Mouse (Mus musculus) limb, embryonic 12.5 days (tissue): ENCODE measurements around the gene Sox5. TPM values are rescaled to one million over a fixed set of nuclear protein-coding genes. Genes with fewer than 3 reads are reported as not detected.

Source experiments
- ATAC-seq: fragments of 200-750 bp; cut with Nextera tagmentation; 2 replicates; pipeline ENCODE4 v1.8.0; 2017; ENCODE audit warnings: low read depth, moderate TSS enrichment; ENCODE audit not compliant: insufficient number of reproducible peaks, insufficient read depth, low FRiP score, low TSS enrichment
- H3K27ac ChIP-seq: fragments of 300-500 bp; sonication (generic); 2 replicates; pipeline ENCODE4 v1.5.1; 2016; ENCODE audit warnings: mild to moderate bottlenecking, moderate library complexity
- H3K27me3 ChIP-seq: fragments of 300-500 bp; sonication (generic); 2 replicates; pipeline ENCODE4 v1.6.1; 2016; ENCODE audit warnings: mild to moderate bottlenecking, moderate library complexity
- H3K36me3 ChIP-seq: fragments of 300-500 bp; sonication (generic); 2 replicates; pipeline ENCODE4 v1.6.1; 2016; ENCODE audit warnings: mild to moderate bottlenecking, moderate library complexity
- H3K4me1 ChIP-seq: fragments of 300-500 bp; sonication (generic); replicated peaks from 2 replicates; pipeline ENCODE4 v1.6.1; 2016
- H3K4me2 ChIP-seq: fragments of 300-500 bp; sonication (generic); 2 replicates; pipeline ENCODE4 v1.6.1; 2016; ENCODE audit warnings: mild to moderate bottlenecking, moderate library complexity
- H3K4me3 ChIP-seq: fragments of 300-500 bp; sonication (generic); replicated peaks from 2 replicates; pipeline ENCODE4 v1.5.1; 2016; ENCODE audit warnings: mild to moderate bottlenecking
- H3K9ac ChIP-seq: fragments of 300-500 bp; sonication (generic); replicated peaks from 2 replicates; pipeline ENCODE4 v1.6.1; 2016; ENCODE audit warnings: mild to moderate bottlenecking, moderate library complexity
- H3K9me3 ChIP-seq: fragments of 300-500 bp; sonication (generic); 2 replicates; pipeline ENCODE4 v1.6.1; 2016; ENCODE audit warnings: mild to moderate bottlenecking, moderate library complexity
- WGBS: fragments of 180-500 bp; shearing (Covaris S2); methylation state at CpG from one replicate; pipeline ENCODE4 v1.1.7; 2016; 5-methylcytosine and 5-hydroxymethylcytosine counted together
- polyA plus RNA-seq: library from polyadenylated mRNA; unstranded; fragments of >200 nt; fragmentation: Nextera tagmentation; extraction: Ambion mirVana; gene quantifications from 2 replicates; pipeline ENCODE4 v1.2.1, GENCODE M21; 2016

The Sox5 gene
- polyA plus RNA-seq, 1 experiment from 2014 or later, result 96.1 TPM

DNA sequence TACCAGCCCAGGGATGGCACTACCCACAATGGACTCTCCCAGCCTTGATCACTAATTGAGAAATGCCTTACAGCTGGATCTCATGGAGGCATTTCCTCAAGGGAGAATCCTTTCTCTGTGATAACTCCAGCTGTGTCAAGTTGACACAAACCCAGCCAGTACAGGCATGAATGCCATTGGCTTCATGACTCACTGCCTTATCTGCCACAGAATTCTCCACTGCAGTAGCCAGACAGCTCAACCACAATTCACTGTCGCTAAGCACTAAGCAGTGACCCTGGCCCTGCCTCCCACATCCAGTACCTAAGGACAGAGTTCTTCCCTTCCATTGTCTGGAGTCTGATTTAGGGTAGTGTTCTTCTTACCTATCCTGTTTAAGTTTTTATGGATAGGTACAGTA lies 65.4 kb downstream of the Sox5 start:
- no peak overlapping the region for H3K4me2 ChIP-seq
- H3K27me3 ChIP-seq, result no peaks in the 10 kb centered on the region
- no peak overlapping the region for H3K9ac ChIP-seq
- no peaks in the 10 kb centered on the region for H3K9me3 ChIP-seq
- ATAC-seq, result no peak
- H3K27ac ChIP-seq, result no peak overlapping the region
- 82% methylated on average over 1 of the region's 1 CpGs for WGBS
- no peak overlapping the region for H3K4me3 ChIP-seq
- H3K36me3 ChIP-seq, result no peaks in the 10 kb centered on the region
- 0 out of 2 replicates have a peak, but pooled peaks cover 5% of the 10 kb centered on the region for H3K4me1 ChIP-seq

DNA sequence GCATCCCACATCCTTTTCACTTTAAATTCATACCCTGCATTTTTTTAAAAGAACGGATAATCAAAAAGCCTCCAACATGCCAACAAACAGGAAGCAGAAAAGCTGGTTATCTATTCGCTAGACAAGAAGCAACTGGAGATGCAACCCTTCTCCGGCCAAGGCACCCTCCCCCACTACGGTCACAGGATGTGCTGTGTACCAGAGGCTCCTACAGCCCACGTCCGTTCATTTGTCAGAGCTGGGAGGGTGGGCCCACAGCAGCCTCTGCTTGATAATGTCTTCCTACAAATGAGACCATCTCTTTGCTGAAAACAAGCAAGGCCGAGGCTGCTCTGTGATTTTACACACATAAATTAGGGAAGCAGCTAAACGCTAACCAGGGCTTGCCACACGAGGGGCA lies 69.9 kb downstream of the Sox5 start:
- Histone ChIP-seq H3K27me3 (no peaks in the 10 kb centered on the region), H3K4me2 (no peak overlapping the region), H3K4me1 (0 out of 2 replicates have a peak, but pooled peaks cover 5% of the 10 kb centered on the region), H3K4me3 (no peak overlapping the region), H3K9me3 (no peaks in the 10 kb centered on the region), H3K27ac (no peak overlapping the region), H3K36me3 (no peaks in the 10 kb centered on the region), H3K9ac (no peak overlapping the region)
- no peak for ATAC-seq
- 47% methylated on average over 9 of the region's 9 CpGs for WGBS

DNA sequence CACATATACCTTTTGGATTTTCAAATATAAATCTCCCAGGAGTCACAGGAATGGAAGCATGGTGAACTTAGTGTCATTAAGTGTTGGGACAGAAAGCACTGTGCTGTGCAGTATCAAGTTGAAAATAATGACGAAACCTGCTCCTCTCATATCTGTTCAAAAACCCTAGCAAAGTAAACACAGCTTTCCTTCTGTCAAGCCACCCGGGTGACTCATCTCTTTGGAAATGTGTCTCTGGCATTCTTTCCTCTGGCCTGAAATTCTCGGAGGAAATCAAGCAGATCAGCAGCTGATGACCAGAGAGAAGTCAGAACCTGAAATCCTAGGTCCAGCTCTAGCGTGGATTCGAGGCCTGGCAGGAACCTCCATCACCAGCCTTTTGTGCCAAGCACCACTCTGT lies 71.0 kb downstream of the Sox5 start:
- Histone ChIP-seq H3K4me3 (no peak overlapping the region), H3K27me3 (no peaks in the 10 kb centered on the region), H3K36me3 (no peaks in the 10 kb centered on the region), H3K9me3 (no peaks in the 10 kb centered on the region), H3K4me1 (0 out of 2 replicates have a peak, but pooled peaks cover 5% of the 10 kb centered on the region), H3K9ac (no peak overlapping the region), H3K27ac (no peak overlapping the region), H3K4me2 (no peak overlapping the region)
- 80% methylated on average over 5 of the region's 5 CpGs for WGBS
- ATAC-seq, result no peak

DNA sequence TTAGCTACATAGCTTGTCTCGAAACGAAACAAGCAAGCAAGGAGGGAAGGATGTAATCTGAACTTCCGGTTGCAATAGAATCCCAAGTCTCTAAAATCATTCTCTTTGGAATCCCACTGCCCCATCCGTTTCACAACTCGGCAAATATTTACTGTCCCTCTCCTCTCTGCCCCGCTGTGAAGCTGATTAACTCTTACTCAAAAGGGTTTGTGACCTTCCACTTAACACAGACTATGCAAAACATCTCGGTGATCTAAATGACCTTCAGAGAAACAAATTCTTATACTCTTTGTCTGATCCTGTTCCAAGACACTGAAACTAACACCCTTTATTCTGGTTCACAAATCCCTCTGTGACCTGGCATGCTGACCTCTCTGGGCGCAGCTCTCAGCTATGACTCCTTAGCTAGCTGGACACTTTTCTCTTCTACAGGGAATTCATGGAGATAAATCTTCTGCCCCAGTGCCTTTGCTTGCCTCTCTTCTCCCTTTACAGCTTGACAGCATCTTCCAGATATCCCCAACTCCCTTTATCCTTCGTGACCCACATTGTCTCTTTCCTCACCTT lies 72.1 kb downstream of the Sox5 start:
- 0 out of 2 replicates have a peak, but pooled peaks cover 5% of the 10 kb centered on the region for H3K4me1 ChIP-seq
- ATAC-seq, result no peak
- WGBS, result 75% methylated on average over 9 of the region's 9 CpGs

DNA sequence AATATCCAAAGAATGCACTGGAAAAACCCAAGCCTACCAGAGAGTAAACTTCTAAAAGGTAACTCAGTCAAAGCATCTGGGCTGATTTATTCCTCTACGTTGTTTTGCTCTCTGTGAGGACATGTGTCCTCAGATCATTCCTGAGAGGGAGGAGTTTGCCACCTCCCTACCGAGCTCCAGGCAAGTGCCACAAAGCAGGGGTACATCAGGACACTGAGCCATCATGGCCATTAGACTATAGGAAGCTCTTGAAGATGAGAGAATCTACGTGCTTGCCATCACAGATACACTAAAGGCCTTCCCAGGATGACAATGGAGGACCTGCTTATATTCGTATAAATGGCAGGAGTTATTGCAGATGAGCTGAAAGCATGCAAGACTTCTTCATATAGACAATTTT lies 73.4 kb downstream of the Sox5 start:
- Histone ChIP-seq H3K27ac (no peak overlapping the region), H3K36me3 (no peaks in the 10 kb centered on the region), H3K4me1 (0 out of 2 replicates have a peak, but pooled peaks cover 5% of the 10 kb centered on the region), H3K4me2 (no peak overlapping the region), H3K9ac (no peak overlapping the region), H3K27me3 (no peaks in the 10 kb centered on the region), H3K9me3 (peaks cover 7% of the 10 kb centered on the region; the same call in 1 of the 2 replicates), H3K4me3 (no peak overlapping the region)
- 72% methylated on average over 4 of the region's 4 CpGs for WGBS
- ATAC-seq, result no peak

More for the DNA sequence above, 72.1 kb downstream of the Sox5 start:
- Histone ChIP-seq H3K27ac (no peak overlapping the region), H3K4me2 (no peak overlapping the region), H3K4me3 (no peak overlapping the region), H3K36me3 (no peaks in the 10 kb centered on the region), H3K9ac (no peak overlapping the region), H3K9me3 (no peaks in the 10 kb centered on the region), H3K27me3 (no peaks in the 10 kb centered on the region)

DNA sequence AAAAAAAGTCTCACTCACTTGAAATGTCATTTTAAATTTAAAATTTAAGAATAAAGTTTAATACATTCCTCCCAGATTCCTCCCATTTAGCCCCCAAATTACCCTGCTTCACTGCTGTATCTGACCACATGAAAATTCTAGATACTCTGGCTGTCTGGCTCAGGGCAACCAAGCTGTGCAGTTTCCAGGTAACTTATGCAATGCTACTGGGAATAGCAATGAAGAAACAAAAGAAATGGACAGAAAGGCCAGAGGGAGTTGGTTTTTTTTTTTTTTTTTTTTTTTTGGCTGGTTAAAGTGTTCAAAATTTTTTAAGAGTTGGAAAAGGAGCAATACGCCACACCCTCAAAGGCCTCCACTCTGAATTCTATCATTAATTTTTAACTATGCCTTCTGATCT lies 73.8 kb downstream of the Sox5 start:
- H3K4me1 ChIP-seq, result 0 out of 2 replicates have a peak, but pooled peaks cover 5% of the 10 kb centered on the region
- WGBS, result 89% methylated on average over 1 of the region's 1 CpGs
- no peak overlapping the region for H3K4me2 ChIP-seq
- no peaks in the 10 kb centered on the region for H3K36me3 ChIP-seq
- no peak for ATAC-seq
- peaks cover 7% of the 10 kb centered on the region; the same call in 1 of the 2 replicates for H3K9me3 ChIP-seq
- no peak overlapping the region for H3K27ac ChIP-seq
- H3K4me3 ChIP-seq, result no peak overlapping the region
- no peaks in the 10 kb centered on the region for H3K27me3 ChIP-seq
- H3K9ac ChIP-seq, result no peak overlapping the region

DNA sequence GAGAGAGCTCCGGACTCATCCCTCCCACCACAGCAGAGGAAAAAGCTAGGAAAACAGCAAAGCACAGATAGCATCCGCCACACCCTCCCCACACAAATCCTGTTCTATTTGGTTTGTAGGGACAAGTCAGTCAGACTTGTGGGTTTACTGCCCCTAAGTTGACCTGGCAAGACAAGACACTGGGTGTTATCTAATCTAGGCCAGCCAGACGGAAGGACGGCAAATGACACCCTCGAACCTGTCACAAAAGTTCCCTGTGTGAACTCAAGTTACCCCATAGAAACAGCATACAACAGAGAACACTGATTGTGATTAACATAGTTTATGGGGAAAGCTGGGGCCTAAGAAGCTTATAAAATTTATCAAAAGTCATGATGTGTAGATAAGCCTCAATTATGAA lies 76.8 kb downstream of the Sox5 start:
- Histone ChIP-seq H3K9me3 (peaks cover 7% of the 10 kb centered on the region; the same call in 1 of the 2 replicates), H3K36me3 (no peaks in the 10 kb centered on the region), H3K27me3 (no peaks in the 10 kb centered on the region), H3K4me3 (no peak overlapping the region), H3K4me2 (no peak overlapping the region), H3K9ac (no peak overlapping the region), H3K4me1 (no peaks in the 10 kb centered on the region), H3K27ac (no peak overlapping the region)
- 86% methylated on average over 5 of the region's 5 CpGs for WGBS
- no peak for ATAC-seq

DNA sequence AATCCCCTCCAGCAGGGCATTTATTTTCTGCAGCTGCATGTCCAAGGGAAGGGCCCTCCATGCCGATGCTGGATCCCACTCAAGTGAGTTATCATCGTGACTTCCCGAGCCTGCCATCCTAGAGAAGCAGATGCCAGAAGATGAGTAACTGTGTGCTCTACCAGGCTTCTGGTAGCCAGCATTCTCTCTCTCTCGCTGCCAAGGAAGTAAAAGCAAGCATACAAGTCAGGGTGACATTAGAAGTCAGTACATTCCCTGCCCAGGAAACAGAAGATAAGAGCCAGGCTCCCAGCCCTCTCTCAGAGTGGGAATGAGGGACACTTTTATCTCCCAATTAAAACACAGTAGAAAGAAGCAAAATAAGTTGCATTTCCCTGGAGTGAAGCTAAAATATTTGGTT lies 86.1 kb downstream of the Sox5 start:
- no peak for ATAC-seq
- H3K9ac ChIP-seq, result no peak overlapping the region
- 85% methylated on average over 4 of the region's 4 CpGs for WGBS
- H3K4me2 ChIP-seq, result no peak overlapping the region
- H3K27ac ChIP-seq, result no peak overlapping the region
- no peaks in the 10 kb centered on the region for H3K9me3 ChIP-seq
- no peaks in the 10 kb centered on the region for H3K27me3 ChIP-seq
- no peaks in the 10 kb centered on the region for H3K36me3 ChIP-seq
- H3K4me1 ChIP-seq, result peaks cover 3% of the 10 kb centered on the region; the same call in 1 of the 2 replicates
- H3K4me3 ChIP-seq, result no peak overlapping the region

DNA sequence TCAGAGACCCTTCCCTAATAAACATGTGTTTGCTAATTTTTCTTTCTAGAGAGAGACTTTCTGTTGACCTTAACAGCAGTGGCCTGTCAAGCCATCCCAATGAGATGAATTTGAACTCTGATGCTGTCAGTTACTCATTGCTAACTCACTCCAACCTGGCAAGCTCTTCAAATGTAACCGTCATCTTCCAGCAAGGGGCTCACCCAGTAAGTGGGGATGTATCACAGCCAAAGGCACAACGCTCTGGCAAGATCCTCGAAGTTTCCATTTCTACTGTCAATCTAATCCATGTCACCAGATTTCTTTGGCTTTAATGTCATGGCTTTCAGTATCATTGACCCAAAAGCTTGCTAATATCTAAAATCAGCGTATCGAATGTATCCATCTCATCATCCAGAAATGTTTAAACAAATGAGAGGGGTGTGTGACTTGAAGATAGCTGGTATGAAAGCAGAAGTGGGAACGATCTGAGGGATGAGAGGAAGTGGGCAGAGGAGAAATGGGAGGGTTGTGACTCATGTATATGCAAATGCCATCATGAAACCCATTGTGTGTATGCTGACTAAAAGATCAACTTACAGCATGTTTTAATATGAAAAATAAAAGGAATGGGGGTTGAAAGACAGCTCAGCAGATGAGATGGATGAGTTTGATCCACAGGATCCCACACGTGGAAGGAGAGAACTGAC lies 88.4 kb downstream of the Sox5 start:
- H3K4me1 ChIP-seq, result peaks cover 3% of the 10 kb centered on the region; the same call in 1 of the 2 replicates
- no peaks in the 10 kb centered on the region for H3K9me3 ChIP-seq
- H3K4me3 ChIP-seq, result no peak overlapping the region
- 93% methylated on average over 7 of the region's 7 CpGs for WGBS
- no peaks in the 10 kb centered on the region for H3K27me3 ChIP-seq
- no peak overlapping the region for H3K4me2 ChIP-seq
- H3K9ac ChIP-seq, result no peak overlapping the region
- H3K36me3 ChIP-seq, result no peaks in the 10 kb centered on the region
- no peak overlapping the region for H3K27ac ChIP-seq
- no peak for ATAC-seq

DNA sequence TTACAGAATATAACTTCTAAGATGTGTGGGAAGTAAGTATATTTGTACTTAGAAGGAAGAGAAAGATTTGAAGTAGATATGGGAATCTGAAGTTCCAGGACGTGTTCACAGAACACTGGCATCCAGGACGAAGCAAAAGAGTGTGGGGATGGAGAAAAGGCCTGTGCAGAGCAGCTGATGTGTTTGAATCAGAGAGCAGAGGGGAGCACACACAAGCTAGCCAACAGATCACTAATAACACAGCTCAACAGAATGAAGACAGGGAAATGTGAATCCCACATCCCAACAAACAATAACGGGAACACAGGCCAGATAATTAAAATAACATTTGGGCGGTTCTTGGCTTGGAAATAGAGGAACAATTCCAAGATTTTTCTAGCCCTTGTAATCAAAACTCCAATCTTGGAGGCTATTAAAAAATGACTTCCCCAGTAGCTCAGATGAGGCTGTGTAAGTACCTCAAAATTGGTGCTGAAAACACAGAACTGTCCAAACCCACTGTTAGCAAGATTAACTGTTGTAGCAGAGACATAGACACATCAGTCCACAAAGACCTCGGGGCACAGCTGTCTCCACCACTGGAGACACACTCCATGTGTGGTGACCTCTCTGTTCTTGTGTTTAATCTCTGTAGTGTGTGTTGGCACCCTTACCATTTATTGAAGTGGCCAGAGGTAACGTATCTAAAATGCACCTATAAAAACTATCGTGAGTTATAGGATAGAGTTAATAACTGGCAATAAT lies 90.3 kb downstream of the Sox5 start:
- H3K27me3 ChIP-seq, result no peaks in the 10 kb centered on the region
- H3K36me3 ChIP-seq, result no peaks in the 10 kb centered on the region
- H3K27ac ChIP-seq, result no peak overlapping the region
- 82% methylated on average over 7 of the region's 7 CpGs for WGBS
- H3K4me1 ChIP-seq, result no peaks in the 10 kb centered on the region
- no peak overlapping the region for H3K4me2 ChIP-seq
- no peaks in the 10 kb centered on the region for H3K9me3 ChIP-seq
- H3K9ac ChIP-seq, result no peak overlapping the region
- H3K4me3 ChIP-seq, result no peak overlapping the region
- no peak for ATAC-seq

DNA sequence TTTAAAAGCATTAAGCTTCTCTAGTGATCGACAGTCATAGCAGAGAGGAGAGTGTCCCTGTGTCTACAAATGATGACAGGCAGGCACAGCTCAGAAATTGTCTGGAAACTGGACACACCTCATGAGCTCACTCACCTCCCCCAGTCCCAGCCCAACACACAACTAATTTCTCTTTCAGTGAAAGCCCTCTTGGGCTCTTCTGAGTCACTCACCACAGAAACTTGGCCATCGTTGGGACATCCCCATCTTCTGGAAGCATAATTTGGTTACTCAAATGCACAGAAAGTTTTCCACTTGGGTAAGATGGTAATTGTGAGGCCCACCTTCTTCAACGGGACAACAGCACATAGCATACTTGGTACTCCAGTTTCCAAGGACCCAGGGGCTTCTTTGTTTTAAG lies 92.7 kb downstream of the Sox5 start:
- Histone ChIP-seq H3K9ac (no peak overlapping the region), H3K27me3 (no peaks in the 10 kb centered on the region), H3K4me3 (no peak overlapping the region), H3K36me3 (0 out of 2 replicates have a peak, but pooled peaks cover 3% of the 10 kb centered on the region), H3K4me2 (no peak overlapping the region), H3K4me1 (no peaks in the 10 kb centered on the region), H3K27ac (no peak overlapping the region), H3K9me3 (no peaks in the 10 kb centered on the region)
- WGBS, result 89% methylated on average over 3 of the region's 3 CpGs
- no peak for ATAC-seq
